Mouse (Mus musculus): Measurements from ENCODE around the gene Chad.

DNA sequence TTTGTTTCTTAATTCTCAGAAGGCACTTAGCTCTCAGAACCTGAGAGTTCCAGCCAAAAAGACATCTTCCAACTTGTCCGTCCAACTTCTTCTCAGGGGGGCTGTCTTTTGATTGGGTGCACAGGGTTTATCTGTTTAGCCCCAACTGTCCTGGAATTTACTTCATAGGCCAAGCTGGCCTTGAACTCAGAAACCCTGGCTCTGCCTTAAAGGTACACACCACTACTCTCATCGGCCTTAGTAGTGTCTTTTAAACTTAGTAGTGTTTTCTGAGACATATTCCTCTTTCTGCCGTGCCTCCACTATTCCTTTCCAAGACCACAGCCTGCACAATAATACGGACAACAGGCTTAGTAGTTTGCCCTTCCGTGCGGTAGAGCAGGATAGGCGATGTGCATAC is 35.6 kb downstream of the Chad start:
- TF ChIP-seq POLR2A (IDR thresholded peaks at IDR 0.05; ENCODE audit: low read depth, low read length) = no peak
- no peak for TF ChIP-seq CTCF (IDR thresholded peaks at IDR 0.05; ENCODE audit: extremely low read depth, insufficient read depth, insufficient read length, insufficient replicate concordance)

Data from spleen, adult 2 months (tissue).